Mouse (Mus musculus) midbrain, postnatal 0 days (tissue): ENCODE results near the gene R3hdm4. TPM values are rescaled to one million over a fixed set of nuclear protein-coding genes. Genes with fewer than 3 reads are reported as not detected.

Experiments
- ATAC-seq: fragments of 200-750 bp; cut with Nextera tagmentation; 2 replicates; pipeline ENCODE4 v1.8.0; 2017; ENCODE audit warnings: moderate number of reproducible peaks, mild to moderate bottlenecking, moderate TSS enrichment, moderate library complexity; ENCODE audit not compliant: low FRiP score
- DNase-seq: peaks from one replicate; pipeline ENCODE4 v3.0.0-alpha.2; 2015; ENCODE audit warnings: low spot score
- H3K27ac ChIP-seq: fragments of 300-500 bp; sonication (generic); 2 replicates; pipeline ENCODE4 v1.5.1; 2014; ENCODE audit warnings: low read depth, mild to moderate bottlenecking, low read length, mixed read lengths
- H3K27me3 ChIP-seq: fragments of 300-500 bp; sonication (generic); 2 replicates; pipeline ENCODE4 v1.6.1; 2014; ENCODE audit warnings: low read length, control low read depth, mixed read lengths; ENCODE audit not compliant: insufficient read depth
- H3K36me3 ChIP-seq: fragments of 300-500 bp; sonication (generic); 2 replicates; pipeline ENCODE4 v1.6.1; 2014; ENCODE audit warnings: low read length, control low read depth, mixed read lengths; ENCODE audit not compliant: insufficient read depth
- H3K4me1 ChIP-seq: fragments of 300-500 bp; sonication (generic); 2 replicates; pipeline ENCODE4 v1.6.1; 2014; ENCODE audit warnings: mild to moderate bottlenecking, control low read depth, antibody characterized with exemption, low read length, mixed read lengths; ENCODE audit not compliant: insufficient read depth
- H3K4me2 ChIP-seq: fragments of 300-500 bp; sonication (generic); 2 replicates; pipeline ENCODE4 v1.6.1; 2014; ENCODE audit warnings: low read depth, mild to moderate bottlenecking, low read length, mixed read lengths; ENCODE audit not compliant: poor library complexity, severe bottlenecking
- H3K4me3 ChIP-seq: fragments of 300-500 bp; sonication (generic); 2 replicates; pipeline ENCODE4 v1.5.1; 2014; ENCODE audit warnings: low read depth, mild to moderate bottlenecking, low read length, moderate library complexity
- H3K9ac ChIP-seq: fragments of 300-500 bp; sonication (generic); replicated peaks from 2 replicates; pipeline ENCODE4 v1.6.1; 2014; ENCODE audit warnings: mild to moderate bottlenecking, low read length, moderate library complexity, mixed read lengths; ENCODE audit not compliant: poor library complexity, severe bottlenecking
- H3K9me3 ChIP-seq: fragments of 300-500 bp; sonication (generic); 2 replicates; pipeline ENCODE4 v1.6.1; 2016; ENCODE audit warnings: low read length, control low read depth
- CTCF ChIP-seq: IDR thresholded peaks from 2 replicates; pipeline ENCODE4 v1.5.1; 2016; ENCODE audit warnings: antibody characterized with exemption, mild to moderate bottlenecking
- WGBS: fragments of 180-500 bp; shearing (Covaris S2); extraction: QIAGEN DNeasy Blood & Tissue Kit; methylation state at CpG from one replicate; pipeline ENCODE4 v1.1.7; 2014; 5-methylcytosine and 5-hydroxymethylcytosine counted together
- polyA plus RNA-seq: library from polyadenylated mRNA; unstranded; fragments of >200 nt; fragmentation: Nextera tagmentation; extraction: Ambion mirVana; gene quantifications from 2 replicates; pipeline ENCODE4 v1.2.1, GENCODE M21; 2015
- total RNA-seq: library from RNA; depleted of rRNA; stranded (reverse); fragments of >200 nt; gene quantifications from 2 replicates; pipeline ENCODE4 v1.2.3, GENCODE M21; 2014

Gene R3hdm4
- total and polyA plus RNA-seq, 2 experiments from 2014 or later: 118 to 301 TPM

GRCm38 (mm10) chr10:79877174-79877573, 43.8 kb downstream of the R3hdm4 start:
- H3K36me3 ChIP-seq: no peaks in the 10 kb centered on the region
- no peak overlapping the region for H3K4me2 ChIP-seq
- H3K4me3 ChIP-seq: no peak overlapping the region
- no peak for DNase-seq
- no peaks in the 10 kb centered on the region for H3K9me3 ChIP-seq
- TF ChIP-seq CTCF: no peak
- H3K27me3 ChIP-seq: no peaks in the 10 kb centered on the region
- H3K4me1 ChIP-seq: peaks cover 6% of the 10 kb centered on the region; the same call in 1 of the 2 replicates
- 53% methylated on average over 1 of the region's 1 CpGs for WGBS
- no peak overlapping the region for H3K27ac ChIP-seq
- no peak for ATAC-seq
- no peak overlapping the region for H3K9ac ChIP-seq

GRCm38 (mm10) chr10:79874290-79874862, 46.6 kb downstream of the R3hdm4 start, which contains the start of the genes Prtn3 and Plppr3:
Gene Prtn3, plus strand, starts transcription at chr10:79874476.
Gene Plppr3, minus strand, starts transcription at chr10:79874634.
- Histone ChIP-seq H3K4me2 (peak within 1 kb of the TSS; percentile 92), H3K27me3 (no peaks in the 10 kb centered on the region), H3K27ac (peak within 1 kb of the TSS; percentile 99), H3K9me3 (no peaks in the 10 kb centered on the region), H3K9ac (peak within 1 kb of the TSS; percentile 98), H3K4me1 (peaks cover 6% of the 10 kb centered on the region; the same call in 1 of the 2 replicates), H3K4me3 (peak within 1 kb of the TSS; percentile 70), H3K36me3 (no peaks in the 10 kb centered on the region)
- WGBS: 0% methylated on average over 22 of the region's 57 CpGs
- ATAC-seq (peak; percentile 87), DNase-seq (peak; percentile 89)
- no peak for TF ChIP-seq CTCF

- ATAC-seq (peak; percentile 4), DNase-seq (no peak)
Observed at GRCm38 (mm10) chr10:79873715-79874289, 47.2 kb downstream of the R3hdm4 start.

GRCm38 (mm10) chr10:79873313-79873712, 47.7 kb downstream of the R3hdm4 start:
- peak; percentile 41 for DNase-seq
- H3K36me3 ChIP-seq: no peaks in the 10 kb centered on the region
- H3K4me1 ChIP-seq: peaks cover 9% of the 10 kb centered on the region; the same call in 1 of the 2 replicates
- TF ChIP-seq CTCF: no peak
- H3K9ac ChIP-seq: peak overlapping the region; percentile 98
- peak overlapping the region; percentile 92 for H3K4me2 ChIP-seq
- no peaks in the 10 kb centered on the region for H3K27me3 ChIP-seq
- 6% methylated on average over 6 of the region's 6 CpGs for WGBS
- peak overlapping the region; percentile 99 for H3K27ac ChIP-seq
- H3K9me3 ChIP-seq: no peaks in the 10 kb centered on the region
- ATAC-seq: peak; percentile 29; the same call in 1 of the 2 replicates
- peak overlapping the region; percentile 70 for H3K4me3 ChIP-seq

More at GRCm38 (mm10) chr10:79873715-79874289, 47.2 kb downstream of the R3hdm4 start:
- H3K27me3 ChIP-seq: no peaks in the 10 kb centered on the region
- peaks cover 9% of the 10 kb centered on the region; the same call in 1 of the 2 replicates for H3K4me1 ChIP-seq
- TF ChIP-seq CTCF: no peak
- H3K9ac ChIP-seq: peak overlapping the region; percentile 98
- H3K36me3 ChIP-seq: no peaks in the 10 kb centered on the region
- peak overlapping the region; percentile 92 for H3K4me2 ChIP-seq
- H3K9me3 ChIP-seq: no peaks in the 10 kb centered on the region
- WGBS: under 1% methylated on average over 26 of the region's 26 CpGs
- peak overlapping the region; percentile 70 for H3K4me3 ChIP-seq
- peak overlapping the region; percentile 99 for H3K27ac ChIP-seq

- Histone ChIP-seq H3K27me3 (no peaks in the 10 kb centered on the region), H3K4me2 (peak overlapping the region; percentile 92), H3K4me1 (peaks cover 9% of the 10 kb centered on the region; the same call in 1 of the 2 replicates), H3K4me3 (peak overlapping the region; percentile 70), H3K9ac (peak overlapping the region; percentile 98), H3K9me3 (no peaks in the 10 kb centered on the region), H3K36me3 (no peaks in the 10 kb centered on the region), H3K27ac (peak overlapping the region; percentile 99)
- DNase-seq (no peak), ATAC-seq (no peak)
- WGBS: 42% methylated on average over 3 of the region's 3 CpGs
- no peak for TF ChIP-seq CTCF
Observed at GRCm38 (mm10) chr10:79872862-79873261, 48.1 kb downstream of the R3hdm4 start.

GRCm38 (mm10) chr10:79871845-79872244, 49.2 kb downstream of the R3hdm4 start:
- TF ChIP-seq CTCF: no peak
- WGBS: 87% methylated on average over 8 of the region's 8 CpGs
- H3K9me3 ChIP-seq: no peaks in the 10 kb centered on the region
- peak overlapping the region; percentile 70; the same call in 1 of the 2 replicates for H3K4me3 ChIP-seq
- no peak for ATAC-seq
- DNase-seq: no peak
- no peak overlapping the region for H3K27ac ChIP-seq
- no peaks in the 10 kb centered on the region for H3K27me3 ChIP-seq
- peaks cover 6% of the 10 kb centered on the region for H3K36me3 ChIP-seq
- peak overlapping the region; percentile 92 for H3K4me2 ChIP-seq
- peaks cover 9% of the 10 kb centered on the region; the same call in 1 of the 2 replicates for H3K4me1 ChIP-seq
- no peak overlapping the region for H3K9ac ChIP-seq
